Mouse (Mus musculus): ENCODE data around the gene Rftn1.
A peak's percentile ranks its signal among the peaks of the same experiment; 100 is the strongest.

Rftn1 gene

DNA sequence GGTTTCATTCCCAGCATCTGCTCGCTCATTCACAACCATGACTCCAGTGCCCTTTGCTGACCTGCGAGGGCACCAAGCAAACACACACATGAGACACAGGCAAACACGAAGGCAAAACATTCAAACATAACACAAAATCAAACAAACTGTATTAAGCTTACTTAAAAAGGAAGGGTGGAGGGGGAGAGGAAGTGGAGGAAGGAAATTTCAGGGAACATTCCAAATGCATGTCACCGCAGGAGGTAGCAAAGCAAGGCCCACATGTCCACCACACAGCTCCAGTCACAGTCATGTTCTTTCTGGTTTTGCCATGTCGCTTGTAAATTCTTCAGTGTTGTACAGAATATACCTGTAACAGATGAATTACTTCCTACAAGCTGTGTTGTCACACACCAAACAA is 207.0 kb downstream of the Rftn1 start:
- DNase-seq (ENCODE audit: low spot score in 2 of 2): no peak

DNA sequence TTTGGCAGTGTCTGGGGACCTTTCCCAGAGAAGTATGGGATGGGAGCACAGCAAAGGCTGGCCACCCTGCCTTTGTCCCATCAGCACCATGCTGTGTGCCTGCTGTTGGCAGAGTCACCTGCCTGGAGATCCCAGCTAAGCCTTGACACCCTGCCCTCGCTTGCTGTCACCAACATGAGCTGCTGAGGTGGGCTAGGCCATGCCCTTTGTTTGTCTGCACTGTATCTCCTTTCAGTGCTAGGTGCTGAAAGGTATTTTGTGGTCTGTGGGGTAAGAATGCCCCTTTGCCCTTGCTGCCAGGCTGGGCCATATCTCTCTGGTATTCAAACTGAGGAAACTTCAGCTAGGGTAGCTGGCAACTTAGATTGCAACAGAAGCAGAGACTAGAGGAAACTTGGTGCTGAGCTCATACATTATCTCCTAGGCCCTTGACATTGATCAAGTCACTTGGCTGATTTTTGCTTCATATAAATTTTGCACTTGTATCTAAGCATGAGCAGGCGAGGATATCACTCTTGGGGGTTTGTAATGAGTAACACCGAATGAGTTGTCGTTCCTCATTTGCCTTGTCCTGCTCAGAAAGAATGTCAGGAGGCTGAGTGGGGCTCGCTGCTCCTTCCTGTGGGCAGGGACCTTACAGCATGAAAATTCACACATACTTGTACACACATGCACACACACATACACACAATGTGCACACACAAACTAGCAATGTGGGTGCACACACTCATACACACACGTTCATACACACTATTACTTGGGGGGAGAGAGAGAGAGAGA is 207.7 kb downstream of the Rftn1 start:
- DNase-seq (ENCODE audit: low spot score in 2 of 2): no peak

DNA sequence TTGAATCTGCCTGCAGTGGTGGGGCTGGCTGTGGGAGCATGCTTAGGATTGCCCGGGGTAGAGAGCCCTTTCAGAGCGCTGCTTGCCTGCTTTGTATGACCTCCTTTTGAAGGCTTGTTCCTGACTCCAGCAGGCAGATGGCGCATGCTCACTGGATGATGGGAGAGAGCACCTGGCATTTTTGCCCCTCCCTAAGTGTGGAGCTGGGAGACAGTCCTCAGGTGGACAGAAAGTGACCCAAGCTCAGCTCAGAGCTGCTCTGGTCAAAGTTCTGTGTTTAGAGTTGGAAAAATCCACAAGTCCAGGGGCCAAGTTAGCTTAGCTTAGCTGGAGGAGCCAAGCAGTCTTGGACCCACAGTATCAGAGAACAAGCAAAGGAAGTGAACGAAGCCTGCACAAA is 208.9 kb downstream of the Rftn1 start:
- DNase-seq (ENCODE audit: low spot score in 2 of 2): no peak

DNA sequence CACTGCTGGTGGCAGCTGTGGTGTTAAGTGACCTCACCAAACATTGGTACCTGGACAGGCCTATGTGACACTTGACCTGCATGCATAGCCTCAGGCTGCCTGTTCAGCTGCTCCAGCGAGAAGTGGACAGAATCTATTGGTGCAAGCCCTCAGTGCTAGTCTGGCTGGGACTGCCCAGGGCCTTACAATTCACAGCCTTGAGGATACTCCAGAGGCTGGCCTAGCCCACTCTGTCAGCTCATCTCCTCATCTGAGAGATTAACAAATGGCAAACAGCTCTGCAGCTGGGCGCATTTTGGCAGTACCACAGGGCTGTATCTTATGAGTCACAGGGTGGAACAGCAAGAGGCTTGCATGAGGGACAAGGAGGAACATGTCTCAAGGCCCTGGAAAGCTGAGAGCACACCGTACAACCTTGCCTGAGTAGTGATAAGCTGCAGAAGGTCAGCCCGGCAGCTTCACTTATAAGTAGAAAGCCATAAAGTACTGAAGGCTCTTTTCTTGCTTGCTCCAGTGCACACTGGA is 210.7 kb downstream of the Rftn1 start:
- DNase-seq (ENCODE audit: low spot score in 2 of 2): no peak

DNA sequence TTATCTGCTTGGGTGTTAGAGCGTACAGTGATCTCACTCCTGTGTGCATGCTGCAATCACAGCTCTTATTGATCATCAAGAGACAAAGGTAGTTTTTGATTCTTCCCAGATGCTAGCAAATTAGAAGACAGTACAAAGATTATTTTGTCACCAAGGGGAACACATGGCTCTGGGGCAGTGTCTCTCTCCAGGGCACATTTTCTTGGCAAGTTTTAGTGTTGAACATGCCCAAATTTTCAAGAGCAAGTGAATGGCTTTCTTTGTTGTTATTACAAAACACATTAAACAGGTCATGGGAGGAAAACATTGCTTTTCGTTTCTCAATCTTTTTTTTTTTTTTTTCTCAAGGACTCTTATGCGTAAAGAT is 213.1 kb downstream of the Rftn1 start:
- DNase-seq (ENCODE audit: low spot score in 2 of 2): no peak

DNA sequence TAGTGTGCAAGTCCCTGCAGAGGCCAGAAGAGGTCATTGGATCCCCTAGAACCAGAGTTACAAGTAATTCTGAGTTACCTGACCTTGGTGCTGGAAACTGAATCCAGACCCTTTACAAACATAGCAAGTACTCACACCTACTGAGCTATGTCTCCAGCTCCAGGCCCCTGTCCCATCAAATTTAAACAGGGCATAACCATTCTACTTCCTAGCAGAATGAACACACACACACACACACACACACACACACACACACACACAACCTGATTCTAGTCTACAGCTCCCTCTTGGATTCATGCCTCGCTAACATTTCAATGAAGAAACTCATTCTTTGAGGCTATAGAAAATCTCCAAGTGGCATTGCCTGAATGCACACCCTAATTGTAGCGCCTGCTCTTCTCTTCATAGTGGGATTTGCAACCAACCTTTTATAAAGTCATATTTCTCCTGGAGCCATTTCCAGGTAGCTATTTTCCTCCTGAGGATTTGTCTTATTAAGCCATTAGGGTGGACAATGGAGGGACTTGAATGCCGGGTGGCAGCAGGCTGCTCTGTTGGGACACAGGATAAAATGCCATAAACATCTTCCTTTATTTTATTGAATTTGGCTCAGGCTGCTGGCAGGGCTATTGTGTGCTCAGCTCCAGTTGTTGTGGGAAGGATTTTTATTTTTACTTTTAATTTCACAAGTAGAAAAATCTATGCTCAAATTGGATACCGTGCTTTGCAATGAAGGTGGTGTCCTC is 213.6 kb downstream of the Rftn1 start:
- DNase-seq (ENCODE audit: low spot score in 2 of 2): no peak

DNA sequence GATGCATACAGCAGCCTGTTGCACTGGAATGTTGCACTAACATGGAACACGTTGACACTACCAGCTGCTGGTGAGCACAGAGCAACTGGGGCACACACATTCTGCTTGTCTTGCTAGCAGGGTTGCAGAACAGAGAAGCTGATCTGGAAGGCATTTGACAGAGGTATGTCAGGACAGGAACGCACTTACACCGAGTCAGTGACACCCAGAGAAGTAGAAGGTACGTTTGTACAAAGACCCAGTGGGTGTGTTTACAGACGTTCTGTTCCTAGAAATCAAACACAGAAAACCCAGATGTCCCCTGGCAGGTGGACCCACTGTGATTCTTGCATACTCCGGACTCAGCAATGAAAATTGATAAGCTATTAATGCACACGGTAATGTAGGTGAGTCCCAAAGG is 215.0 kb downstream of the Rftn1 start:
- no peak for DNase-seq (ENCODE audit: low spot score in 2 of 2)

DNA sequence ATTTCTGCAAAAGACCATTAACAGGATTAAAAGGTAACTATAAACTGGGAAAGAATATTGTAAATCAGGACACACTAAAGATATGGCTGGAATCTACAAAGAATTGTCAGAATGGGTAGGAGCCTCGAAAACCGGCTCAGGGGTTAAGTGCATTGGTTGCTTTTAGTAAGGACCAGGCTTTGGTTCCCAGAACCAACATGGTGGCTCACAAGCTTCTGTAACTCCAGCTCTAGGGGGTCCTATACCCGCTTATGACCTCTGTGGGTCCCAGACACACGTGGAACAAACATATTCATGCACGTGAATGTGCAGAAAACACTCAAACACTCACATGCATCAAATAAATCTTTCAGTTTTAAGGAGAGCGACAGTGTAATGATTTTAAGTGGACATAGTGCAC is 215.5 kb downstream of the Rftn1 start:
- DNase-seq (ENCODE audit: low spot score in 2 of 2): no peak

DNA sequence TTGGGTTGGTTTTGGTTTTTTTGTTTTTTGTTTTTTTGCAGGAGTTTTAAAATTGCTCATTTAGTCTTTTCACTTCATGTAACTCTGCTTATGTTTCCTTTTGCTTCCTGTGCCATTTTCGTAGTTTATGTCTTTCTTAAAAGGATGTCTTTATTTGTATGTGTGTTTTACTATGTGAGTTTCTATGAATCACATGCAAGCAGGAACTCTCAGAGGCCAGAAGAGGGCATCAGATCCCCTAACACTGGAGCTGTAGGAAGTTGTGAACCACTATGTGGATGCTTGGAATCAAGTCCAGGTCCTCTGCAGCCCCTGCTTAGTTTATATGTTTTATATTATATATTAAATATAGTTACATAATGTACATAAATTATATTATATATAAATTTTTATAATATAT is 218.3 kb downstream of the Rftn1 start:
- DNase-seq (ENCODE audit: low spot score in 2 of 2): no peak

DNA sequence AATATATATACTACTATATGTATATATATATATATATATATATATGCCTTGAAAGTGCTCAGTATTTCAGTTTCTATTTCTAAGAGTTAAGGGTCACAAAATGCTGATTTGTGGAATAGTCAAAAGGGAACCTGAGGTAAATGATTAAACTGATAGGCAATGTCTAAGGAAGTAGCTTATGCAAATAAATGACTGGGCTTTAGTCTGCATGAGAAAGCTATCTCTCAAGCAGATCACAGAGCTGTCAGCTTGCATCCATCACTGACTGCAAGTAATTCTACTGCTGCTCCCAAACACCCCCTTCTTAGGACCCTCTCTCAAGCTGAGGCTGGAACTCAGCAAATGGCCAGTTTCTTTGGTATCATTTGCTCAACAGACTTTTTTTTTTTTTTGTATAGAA is 219.4 kb downstream of the Rftn1 start:
- DNase-seq (ENCODE audit: low spot score in 2 of 2): no peak

DNA sequence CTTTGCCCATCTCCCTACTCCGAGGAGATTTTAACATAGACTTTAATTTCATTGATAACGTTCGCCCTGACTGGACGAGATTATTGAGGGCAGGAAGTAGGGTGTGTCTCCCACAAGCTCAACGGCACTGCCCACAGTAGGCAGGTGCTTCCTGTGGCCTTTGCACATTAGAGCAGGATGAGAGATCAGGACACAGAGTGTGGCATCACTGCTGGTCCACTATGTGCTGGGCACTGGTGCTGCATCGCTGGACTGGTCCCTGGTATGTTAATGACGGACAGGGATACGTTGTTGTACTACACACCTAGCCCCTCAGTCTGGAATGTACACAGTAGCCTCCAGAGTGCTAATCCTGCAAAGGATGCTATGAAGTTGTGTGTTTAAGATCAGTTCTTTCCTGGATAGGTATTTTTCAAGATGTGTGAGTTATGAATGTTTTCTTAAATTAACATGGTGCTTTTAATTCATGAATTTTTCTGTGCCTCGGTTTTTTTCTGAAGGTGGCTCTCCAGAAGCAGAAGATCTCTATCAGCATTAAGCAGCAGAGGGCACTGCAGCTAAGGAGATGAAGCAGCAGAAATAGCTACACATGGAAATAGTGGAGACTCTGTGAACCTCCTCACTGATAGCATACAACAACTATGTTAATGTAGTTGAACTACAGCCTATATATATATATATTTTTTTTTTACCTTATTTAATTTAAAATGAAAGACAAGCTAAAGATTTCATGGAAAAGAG is 221.8 kb downstream of the Rftn1 start:
- peak; percentile 50 to 79 for DNase-seq (ENCODE audit: low spot score in 2 of 2)

DNA sequence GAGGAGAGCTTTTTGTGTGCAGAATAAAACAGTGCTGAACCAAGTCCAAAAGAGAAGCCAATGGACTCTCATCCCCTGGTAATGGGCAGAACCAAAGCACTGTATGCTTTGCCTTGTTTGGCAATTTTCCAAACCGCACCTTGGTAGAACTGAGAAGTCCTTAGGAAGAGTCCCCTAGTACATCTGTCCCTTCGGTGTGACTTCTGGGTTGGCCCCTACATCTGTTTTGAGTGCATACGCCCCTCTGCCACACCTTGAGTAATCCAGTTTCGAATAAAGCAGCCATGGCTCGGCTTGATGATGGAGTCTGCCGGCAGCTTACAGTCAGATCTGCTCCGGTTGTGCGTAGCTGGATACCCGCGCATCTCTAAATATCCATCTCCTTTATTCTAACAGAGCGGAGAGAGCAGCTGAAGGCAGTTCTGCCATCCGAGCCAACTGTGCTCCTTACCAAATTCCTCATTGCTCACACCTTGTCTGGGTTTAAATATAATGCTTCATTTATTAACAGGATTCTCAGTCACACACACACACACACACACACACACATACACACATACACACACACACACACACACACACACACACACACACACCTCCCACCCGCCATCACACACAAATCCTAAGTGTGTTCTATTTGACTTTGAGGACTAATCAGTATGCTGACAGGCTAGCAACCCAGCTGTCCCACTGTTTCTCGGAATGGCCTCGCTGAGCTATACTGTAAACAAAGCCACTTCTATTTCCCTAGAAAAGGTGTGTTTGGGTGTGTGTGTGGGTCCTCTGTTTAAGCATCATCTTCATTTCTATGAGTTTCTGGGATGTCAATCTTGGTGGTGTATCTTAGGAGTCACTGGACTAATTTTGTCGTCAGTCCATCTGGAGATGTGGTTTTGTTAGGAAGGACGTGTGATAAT is 224.4 kb downstream of the Rftn1 start:
- no peak for DNase-seq (ENCODE audit: low spot score in 2 of 2)

DNA sequence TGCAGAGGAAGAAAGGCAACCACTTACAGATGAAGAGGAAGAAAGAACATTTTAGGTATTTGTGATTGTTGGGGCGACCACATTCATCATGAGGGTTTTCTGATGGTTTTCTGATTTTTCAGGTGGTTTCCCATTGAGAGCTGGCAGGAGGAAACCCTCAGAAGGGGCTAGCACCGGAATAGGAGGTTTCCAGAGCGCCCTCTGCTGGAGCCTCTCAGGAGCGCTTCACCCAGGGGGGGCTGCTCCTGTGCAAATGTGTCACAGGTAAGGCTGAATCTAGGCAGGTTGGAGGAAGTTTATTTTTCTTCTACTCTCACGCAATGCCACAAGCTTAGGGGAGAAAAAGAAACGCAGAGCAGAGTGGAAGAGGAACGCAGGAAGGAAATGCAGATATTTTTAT is 225.4 kb downstream of the Rftn1 start:
- DNase-seq (ENCODE audit: low spot score in 2 of 2): no peak

DNA sequence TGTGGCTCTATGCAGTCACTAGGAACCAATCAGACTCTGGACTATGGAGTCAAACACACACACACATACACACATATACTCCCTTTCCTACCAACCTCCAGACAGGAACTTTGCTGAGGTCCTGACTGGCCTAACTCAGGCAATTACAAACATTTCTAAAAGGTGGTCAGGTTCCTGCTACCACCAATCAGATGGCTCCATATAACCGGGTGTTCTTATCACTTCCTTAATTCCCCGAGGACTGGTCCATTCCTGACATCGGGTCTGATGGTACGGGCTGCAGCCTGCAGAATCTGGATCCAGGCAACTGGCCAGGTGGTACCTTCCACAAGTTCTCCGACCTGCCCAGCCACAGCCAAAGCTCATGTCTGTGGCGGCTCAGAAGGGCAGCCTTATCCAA is 226.0 kb downstream of the Rftn1 start:
- DNase-seq (ENCODE audit: low spot score in 2 of 2): no peak

DNA sequence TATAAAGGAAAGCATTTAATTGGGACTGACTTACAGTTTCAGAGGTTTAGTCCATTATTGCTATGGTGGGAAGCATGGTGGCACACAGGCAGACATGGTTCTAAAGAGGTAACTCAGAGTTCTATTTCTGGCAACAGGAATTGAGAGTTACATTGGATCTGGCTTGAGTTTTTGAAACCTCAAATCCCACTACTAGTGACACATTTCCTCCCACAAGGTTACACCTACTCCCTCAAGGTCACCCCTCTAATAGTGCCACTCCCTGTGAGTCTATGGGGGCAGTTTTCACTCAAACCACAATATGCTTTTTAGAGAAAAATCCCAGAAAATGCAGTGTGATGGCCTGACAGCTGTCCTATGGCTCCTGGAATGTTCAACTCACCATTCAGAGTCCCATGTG is 231.5 kb downstream of the Rftn1 start:
- DNase-seq (ENCODE audit: low spot score in 2 of 2): no peak

DNA sequence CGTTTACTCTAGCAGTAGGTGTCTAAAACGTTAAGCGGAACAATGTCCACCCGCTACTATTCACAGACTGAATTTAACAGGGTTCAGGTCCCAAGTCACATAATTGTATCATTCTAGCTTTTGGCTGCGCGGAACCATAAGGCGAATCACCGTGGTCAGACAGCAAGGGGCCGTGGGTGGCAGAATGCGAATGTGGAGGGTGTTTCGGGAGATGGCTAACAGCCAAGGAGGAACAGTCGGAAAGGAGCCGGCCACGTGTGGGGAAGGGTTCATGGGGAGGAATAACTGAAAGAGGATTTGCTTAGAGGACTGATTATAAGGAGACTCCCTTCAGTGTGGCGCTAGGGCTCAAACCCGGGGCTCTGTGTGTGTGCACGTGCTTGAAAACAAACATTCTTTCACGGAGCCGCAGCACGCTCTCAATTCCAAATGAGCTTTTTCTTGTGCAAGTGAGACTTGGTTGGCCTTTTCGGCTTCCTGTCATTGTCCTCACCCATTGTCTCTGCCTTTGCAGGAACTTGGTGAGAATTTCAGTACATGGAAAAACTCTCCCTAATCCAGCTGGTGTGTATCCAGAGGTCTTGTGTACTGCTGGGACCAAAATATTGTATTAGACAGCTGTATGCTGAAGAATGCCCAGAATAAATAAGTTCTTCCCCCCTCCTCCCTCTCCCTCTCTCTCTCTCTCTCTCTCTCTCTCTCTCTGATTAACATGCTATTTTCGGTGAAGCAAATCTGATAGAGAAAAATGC is 238.4 kb downstream of the Rftn1 start:
- no peak for DNase-seq (ENCODE audit: low spot score in 2 of 2)

DNA sequence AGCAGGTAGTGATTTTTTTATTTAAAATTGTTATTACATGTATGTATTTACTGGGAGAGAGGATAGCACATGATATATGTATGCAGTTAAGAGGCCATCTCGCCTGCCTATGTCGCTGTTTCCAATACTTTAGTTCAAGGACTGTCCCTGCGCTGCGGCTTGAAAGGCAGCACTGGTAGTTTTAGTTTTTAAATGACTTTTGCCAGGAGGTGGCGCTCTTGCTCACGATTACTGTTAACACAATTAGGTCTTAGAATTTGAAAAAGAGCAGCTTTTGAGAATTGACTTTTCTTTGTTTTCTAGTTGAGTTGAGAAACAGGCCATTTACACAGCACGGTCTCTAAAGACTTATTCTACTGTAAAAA is 239.0 kb downstream of the Rftn1 start:
- DNase-seq (ENCODE audit: low spot score in 2 of 2): peak; percentile 78 to 91

DNA sequence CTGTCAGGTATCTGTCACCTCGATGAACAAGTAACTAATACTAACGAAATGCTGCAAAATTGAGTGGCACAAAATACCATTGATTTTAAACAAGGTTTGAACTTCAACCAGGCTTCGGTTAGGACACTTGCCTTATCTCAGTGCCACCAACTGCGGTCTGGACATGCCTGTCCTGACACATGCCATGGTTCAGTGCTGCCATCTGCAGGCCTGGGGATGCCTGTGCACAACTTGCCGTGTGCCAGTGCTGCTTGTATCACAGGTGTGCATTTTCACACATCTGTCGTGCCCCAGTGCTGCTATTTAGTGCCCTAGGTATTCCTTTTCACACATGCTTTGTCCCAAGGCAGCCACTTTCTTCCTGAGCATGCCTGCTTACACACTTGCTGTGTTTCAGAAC is 247.8 kb downstream of the Rftn1 start:
- DNase-seq (ENCODE audit: low spot score in 2 of 2): peak in 1 of 2 experiments; percentile 10
